Mouse (Mus musculus) cerebellum, postnatal 36 days (tissue): ENCODE measurements around the gene Kctd13.

Experiments
- DNase-seq, 2 experiments: peaks; one replicate each; pipeline ENCODE4 v3.0.0; 2021 to 2022; ENCODE audit warnings: mixed read lengths in 2 of 2

The Kctd13 gene

DNA sequence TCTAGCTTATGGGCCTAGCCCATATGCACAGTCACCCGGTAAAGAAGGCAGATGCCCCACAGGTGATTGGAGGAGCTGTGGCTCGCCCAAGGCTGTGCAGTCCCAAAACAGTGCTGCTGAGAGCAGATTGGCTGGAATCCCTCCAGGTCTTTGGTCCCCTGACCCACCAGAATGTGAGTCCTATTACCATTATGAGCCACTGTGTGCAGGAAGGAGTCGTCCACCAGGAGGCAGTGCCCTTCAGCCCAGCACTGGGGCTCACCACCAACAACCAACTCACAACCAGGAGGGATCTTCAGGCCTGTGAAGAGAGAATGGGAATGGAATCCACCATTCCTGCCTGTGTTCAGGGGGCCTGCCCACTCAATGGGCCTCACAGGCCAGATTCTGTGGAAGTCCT lies 17.9 kb downstream of the Kctd13 start:
- DNase-seq: peak in 1 of 2 experiments; percentile 62

DNA sequence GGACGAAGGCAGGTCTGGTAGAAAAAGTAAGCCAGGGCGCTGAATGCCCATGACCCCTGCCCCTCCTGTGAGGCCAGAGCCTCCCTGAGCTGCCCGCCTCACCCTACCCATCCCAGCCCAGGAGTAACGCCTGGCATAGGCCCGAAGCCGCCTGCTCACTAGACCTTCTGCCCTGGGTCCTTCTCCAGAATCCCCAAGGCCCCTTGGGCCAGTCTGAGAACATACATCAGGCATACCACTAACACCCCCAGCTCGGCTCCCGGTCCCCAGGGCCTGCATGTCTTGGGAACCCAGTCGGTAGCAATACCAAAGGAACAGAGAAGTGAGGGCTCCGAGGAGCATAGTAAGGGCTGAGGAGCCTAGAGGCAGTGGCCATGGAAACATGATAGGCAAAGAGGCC lies 19.9 kb downstream of the Kctd13 start:
- DNase-seq: no peak

DNA sequence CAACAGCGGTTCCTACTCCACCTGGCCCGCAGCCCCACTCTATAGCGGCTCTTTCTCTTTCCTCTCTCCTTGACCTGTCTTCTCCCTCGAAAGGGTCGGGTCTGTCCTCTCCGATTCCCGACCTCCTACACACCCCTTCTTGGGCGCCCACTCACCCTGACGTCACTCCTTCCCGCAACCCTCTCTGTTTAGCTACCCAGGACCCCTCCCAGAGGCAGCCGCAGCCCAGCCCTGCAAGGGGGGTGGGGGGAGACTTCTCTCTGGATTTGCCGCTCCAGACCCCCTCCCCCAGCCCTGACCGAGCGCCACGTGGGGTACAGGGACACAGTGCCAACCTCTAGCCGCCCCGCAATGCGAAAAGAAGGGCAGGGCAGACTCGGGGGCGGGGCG lies 20.7 kb downstream of the Kctd13 start, which contains the start of gene Asphd1:
Gene Asphd1 (minus strand): TSS at position 180 of the 390 bp plus-strand sequence.
- DNase-seq: no peak

DNA sequence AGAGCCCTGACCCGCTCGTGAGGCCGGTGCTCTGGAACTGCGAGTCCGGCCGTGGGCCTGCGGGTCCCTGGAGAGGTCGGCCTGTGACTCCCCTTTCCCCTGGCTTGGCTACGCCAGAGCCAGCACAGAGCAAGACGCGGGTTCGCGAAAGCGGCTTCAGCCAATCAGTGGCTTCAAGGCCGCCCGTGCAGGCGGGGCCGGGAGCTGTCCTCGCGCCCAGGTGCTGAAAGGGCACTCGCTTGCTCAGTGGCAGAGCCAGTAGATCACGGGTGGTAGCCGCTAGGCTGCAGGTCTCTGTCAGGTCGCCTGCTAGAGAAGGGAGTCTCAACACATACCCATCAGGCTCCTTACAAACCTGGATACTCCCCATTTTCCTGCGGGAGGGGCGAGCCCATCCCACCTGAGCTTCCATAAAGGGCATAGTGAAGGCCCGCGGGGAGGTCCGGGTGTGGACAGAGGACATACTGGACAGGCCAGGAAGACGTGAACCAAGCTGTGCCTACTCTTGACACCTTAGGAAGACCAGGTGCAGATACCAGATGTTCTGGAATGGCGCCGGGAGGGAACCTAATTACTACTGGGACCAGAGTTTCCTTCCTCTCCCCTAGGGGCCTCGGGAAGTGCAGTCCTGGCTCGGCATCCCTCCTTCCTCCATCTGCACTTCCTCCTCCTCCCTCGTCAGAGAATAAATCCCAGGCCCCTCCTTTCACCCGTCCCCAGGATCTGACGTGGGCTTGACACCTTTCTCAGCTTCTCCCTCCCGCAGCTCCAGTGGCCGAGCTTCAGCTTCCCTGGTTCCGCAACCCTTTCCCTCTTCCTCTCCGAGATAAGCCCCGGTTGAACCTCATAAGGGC lies 21.3 kb downstream of the Kctd13 start, which contains the start of gene Sez6l2:
Gene Sez6l2 (plus strand): TSS at position 771 of the 854 bp plus-strand sequence.
- peak; percentile 90 to 91 for DNase-seq

DNA sequence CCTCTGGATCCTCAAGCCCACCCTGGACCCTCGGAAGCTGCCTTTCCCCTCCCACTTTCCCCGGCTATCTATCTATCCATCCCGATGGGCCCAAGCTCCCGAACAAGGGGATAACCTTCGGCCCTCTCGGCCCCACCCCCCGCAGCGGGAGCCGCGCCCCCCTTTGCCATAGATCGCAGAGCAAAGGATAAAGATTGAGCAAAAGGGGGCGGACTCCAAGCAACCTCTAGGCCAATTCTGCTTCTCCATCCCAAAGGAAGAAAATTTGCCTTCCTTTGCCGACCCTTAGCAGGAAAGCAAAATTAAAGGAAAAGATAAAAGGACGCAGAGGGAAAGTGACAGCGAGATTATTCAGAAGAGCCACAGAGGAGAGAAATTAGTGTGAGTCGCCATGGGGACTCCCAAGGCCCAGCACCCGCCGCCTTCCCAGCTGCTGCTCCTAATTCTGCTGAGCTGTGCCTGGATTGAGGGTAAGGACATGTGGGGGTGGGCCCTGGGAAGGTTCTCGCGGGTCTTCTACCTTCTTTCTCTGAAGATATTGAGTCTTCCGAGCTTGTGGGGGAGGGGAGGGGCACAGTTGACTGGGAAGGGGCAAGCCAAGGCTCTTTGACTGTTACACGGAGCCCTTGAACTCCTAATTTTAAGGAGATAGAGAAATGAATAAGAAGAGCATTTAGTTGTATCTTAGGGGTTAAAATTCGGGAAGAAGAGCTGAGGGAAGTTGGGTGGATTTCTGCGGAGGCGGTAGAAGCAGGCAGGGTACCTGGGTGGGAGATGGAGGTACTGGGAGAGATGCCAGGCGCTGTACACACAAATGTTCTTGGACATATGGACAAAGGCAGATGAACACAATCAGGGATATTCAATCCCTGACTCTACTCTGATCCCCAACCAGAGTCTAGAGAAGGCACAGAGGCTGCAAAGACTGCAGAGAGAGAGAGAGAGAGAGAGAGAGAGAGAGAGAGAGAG lies 22.3 kb downstream of the Kctd13 start:
- DNase-seq: peak; percentile 45 to 55

DNA sequence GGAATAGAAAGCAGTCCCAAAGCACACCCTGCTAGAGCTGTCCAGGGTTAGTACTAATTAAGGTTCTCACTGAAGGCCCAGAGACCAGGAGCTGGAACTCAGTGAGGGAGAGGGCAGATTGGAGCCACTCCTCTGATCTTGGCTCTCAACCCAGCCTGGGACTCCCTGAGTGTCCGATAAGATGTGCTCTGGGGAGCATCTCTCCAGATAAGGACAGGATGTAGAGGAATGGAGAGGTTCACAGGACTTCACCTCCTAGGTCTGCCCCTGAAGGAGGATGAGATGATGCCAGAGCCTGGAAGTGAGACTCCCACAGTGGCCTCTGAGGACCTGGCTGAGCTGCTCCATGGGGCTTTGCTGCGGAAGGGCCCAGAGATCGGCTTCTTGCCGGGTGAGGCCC lies 23.1 kb downstream of the Kctd13 start:
- peak in 1 of 2 experiments; percentile 38 for DNase-seq

DNA sequence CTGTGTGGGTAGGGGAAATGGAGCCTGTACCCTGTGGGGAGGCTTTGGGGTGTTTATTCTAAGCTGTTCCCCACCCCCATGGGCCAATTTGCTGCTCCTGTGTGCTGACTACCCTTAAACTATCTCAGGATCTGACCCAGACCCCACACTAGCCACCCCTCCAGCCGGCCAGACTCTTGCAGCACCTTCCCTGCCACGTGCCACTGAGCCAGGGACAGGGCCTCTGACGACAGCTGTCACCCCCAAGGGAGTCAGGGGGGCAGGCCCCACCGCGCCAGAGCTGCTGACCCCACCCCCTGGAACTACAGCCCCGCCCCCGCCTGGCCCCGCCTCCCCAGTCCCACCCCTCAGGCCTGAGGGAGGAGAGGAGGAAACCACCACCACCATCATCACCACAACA lies 24.0 kb downstream of the Kctd13 start:
- DNase-seq: no peak

DNA sequence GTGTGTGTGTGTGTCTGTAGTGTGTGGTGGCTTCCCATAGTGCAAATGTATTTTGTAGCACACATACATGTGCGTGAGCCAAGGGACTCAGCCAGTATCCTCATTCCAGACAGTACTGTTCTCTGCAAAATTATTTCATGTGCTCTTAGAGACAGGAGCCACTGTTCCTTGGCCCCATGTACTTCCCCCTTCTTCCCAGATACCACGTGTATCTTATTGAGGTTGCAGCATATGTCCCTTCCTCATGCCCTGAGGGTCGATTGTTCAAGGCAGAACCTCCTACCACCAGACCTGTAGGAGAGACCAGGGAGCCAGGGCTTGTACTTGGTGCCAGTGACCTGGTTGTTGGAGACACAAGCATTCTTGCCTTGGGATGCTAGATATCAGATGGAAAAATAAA lies 26.4 kb downstream of the Kctd13 start:
- no peak for DNase-seq

DNA sequence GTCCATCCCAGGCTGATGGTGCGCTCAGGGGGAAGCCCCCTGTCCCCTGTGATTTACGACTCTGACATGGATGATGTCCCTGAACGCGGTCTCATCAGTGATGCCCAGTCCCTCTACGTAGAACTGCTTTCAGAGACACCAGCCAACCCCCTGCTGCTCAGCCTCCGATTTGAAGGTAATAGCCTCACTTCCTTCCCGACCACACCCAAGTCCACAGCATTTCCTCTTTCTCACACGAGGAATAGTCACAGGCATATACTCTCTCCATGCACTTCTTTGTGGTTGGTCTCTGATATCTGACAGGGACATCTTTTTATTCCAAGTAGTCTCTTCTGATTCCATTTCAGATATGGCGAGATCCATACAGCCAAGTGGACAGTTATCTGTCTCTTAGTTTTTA lies 31.1 kb downstream of the Kctd13 start:
- no peak for DNase-seq

DNA sequence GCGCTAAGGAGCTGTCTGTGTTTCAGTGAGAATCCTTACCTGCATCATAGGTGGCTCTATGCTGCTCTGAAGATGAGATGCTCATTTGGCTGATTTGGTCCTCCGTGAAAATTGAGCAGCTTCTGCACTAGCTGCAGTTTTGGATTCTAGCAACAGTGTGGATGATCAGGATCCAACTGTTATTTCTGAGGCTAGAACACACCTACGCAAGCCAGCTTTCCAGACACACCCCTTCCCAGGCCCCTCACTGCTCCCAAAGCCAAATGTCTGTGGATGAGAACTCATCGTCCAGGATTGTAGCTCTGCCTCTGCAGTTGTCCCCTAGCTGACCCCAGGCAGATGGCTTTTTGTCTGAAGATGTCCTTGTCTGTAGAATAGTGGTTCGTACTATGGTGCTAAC lies 32.4 kb downstream of the Kctd13 start:
- DNase-seq: no peak

DNA sequence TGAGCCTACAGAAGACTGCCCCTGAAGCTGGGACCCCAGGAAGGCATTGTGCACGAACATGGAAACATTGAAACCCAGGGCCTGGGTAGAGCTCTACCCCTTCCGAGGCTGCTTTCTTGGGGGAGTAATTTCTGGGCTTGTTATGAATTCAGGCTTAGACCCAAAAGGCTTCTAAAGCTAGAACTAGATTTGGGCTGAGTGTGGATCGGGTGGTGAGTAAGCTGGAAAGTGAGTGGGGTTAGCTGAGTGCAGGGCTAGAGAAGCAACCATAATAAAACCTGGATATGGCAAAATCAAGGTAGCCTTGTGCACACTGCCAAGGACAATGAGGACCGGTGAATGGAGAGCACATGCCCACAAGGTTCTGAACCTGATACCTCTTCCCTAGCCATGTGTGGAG lies 33.3 kb downstream of the Kctd13 start:
- DNase-seq: no peak

DNA sequence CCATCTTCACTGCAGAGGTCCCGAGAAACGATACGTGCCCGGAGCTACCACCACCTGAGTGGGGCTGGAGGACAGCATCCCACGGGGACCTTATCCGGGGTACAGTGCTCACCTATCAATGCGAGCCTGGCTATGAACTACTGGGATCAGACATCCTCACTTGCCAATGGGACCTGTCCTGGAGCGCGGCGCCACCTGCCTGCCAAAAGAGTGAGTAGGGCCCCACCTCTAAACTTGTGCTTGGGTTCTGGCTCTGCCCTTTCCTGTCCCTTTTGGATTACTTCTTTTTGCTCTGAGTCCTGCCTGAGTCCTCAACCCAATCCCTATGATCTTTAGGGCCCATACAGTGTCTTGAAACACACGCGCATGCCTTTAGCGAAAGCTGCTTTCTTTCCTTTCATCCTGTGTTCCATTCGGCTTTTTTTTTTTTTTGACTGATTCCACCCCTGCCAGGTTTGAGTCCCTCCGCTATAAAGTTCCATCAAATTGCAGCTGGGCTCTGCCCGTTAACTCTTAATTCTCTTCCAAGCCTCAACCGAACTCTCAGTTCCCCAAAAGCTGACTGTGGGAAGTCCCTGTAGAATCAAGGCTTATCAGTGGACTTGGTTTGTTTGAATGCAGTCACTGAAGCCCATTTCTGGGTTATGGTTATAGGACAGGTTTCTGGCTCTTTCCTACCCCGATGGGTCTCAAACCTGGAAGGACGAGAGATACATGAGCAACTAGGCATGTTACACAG lies 35.0 kb downstream of the Kctd13 start:
- DNase-seq: peak in 1 of 2 experiments; percentile 50

DNA sequence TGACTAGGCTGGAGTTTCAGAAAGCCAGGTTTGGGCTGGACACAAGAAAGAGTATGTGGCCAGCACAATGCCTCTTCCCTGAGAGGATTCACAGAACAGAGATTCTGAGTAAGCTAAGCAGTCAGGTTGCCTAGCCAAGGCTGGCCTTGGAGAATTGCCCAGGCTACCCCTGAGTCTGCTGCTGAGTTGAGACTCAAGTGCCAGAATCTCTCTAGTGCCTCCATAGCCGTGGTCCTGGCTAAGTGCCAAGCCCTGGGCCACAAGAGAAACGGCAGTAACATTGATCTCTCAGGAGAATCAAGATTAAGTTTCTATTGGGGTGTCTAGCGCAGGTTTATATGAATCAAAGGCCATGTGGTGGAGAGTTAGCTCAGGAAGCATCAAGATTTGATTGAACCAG lies 36.9 kb downstream of the Kctd13 start:
- DNase-seq: peak; percentile 77 to 79

DNA sequence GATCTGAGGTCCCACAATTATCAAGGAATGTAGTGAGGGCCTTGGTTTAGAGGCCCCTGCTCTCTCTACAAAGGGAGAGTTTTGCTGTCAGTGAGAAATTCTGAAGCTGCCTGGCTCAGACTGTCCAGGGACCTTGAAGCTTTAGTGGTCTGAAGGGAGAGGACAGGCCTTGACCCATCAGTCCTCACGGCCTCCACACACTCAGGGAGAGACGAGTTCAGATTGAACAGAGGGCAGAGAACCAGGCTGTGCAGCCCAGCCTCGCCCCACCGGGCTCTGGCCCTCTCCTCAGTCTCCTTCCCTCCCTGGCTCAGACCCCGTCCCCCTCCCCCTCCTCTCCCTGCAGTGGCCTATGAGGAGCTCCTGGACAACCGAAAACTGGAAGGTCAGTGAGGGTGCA lies 38.7 kb downstream of the Kctd13 start:
- no peak for DNase-seq

DNA sequence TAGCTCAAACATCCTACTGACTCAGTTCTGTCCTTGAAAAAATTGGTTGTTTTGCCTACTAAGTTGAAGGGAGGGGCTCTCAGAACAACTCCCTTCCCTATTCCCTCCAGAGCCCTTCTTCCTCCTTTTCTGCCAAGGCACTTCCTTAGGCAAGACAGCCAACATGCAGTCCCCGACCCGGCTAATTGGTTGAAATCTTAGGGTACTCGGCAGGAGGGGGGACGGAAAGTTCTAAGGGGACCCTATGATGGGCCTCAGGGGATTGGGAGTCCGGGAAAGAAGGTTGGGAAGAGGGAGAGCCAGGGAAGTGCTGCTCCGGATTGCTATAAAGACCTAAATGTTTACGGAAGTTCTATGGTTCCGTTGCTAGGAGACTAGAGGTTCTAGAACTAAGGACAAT lies 46.8 kb downstream of the Kctd13 start:
- no peak for DNase-seq

DNA sequence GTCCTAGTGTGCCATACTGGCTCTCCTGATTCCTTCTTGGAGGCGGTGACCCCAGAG lies 47.0 kb downstream of the Kctd13 start, which contains the start of gene Cdipt:
Gene Cdipt (plus strand): TSS at position 22 of the 57 bp plus-strand sequence.
- no peak for DNase-seq

DNA sequence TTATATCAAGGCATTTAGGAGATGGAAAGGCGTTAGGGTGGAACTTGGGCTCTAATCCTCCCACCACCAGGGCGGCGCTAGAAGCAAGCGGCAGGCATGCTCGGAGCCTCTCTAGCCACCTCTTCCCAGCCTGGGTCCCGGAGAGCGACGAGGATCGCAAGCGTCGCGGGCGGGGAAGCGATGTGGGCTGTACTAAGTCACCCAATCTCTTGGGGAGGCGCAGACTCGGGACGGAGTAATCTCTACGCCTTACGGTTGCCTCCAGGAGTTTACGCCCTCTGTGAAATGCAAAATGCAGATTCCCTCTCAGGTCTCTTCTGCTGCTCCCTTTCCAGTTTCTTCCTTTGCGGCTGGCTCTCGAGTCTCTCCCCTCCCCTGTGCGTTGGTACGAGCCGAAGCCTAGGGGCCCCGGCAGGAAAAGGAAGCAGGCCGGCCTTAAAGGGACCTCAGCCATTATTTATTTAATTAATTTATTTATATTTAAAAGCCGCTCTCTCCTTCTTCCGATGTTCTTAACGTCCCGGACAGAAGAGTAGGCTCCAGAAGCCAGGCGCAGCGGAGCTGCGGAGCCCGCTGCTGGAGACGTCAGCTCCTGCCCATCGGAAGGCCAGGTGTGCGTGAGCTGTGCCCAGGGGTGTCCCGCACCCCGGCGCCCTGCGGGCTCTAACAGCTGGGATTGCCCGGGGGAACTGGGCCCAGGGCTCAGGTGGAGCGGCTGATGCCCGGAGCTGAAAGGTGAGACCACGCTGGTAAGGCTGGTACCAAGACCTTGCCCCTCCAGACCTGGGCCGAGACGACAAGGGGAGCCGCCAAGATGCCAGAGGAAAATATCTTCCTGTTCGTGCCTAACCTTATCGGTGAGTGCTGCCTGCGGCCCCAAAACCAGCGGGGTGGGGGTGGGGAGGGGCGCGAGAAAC lies 47.5 kb downstream of the Kctd13 start, which contains the start of gene Cdiptos:
Gene Cdiptos (minus strand): TSS at position 149 of the 917 bp plus-strand sequence.
- DNase-seq: peak; percentile 97 to 98

DNA sequence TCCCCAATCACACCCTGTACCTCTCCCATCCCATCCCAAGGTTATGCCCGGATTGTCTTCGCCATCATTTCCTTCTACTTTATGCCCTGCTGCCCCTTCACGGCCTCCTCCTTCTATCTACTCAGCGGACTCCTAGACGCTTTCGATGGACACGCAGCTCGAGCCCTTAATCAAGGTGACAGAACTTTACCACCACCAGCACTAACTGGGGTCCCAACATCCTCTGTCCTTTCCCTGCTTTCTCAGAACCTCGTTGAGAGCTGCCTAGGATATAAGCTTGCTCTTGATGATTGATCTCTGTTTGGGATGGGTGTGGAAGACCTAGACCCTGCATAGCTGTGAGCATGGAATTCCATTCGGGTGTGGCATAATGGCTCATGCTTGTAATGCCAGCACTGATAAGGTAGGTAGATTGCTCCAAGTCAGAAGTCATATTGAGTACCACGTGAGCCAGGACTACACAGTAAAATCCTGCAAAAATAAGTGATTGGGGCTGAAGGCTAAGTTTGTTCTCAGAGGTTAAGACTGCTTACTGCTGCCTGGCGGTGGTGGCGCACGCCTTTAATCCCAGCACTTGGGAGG lies 48.3 kb downstream of the Kctd13 start:
- DNase-seq: peak in 1 of 2 experiments; percentile 37

DNA sequence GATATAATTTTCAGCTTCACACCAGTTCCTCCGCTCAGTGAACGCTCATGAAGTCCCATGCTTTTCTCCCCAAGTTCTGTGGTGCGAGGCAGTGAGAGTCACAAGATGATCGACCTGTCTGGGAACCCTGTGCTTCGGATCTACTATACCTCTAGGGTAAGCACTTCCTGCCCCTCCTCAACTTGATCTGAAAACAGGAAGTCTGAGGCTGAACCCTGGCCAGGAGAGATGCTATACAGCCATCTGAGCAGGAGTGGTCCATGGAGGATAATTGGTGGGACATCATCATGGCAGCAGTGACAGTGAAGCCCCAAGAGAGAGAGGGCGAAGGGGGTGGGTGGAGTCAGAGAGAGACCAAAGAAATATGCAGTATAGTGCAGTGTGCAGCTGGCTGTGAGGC lies 50.2 kb downstream of the Kctd13 start:
- no peak for DNase-seq

DNA sequence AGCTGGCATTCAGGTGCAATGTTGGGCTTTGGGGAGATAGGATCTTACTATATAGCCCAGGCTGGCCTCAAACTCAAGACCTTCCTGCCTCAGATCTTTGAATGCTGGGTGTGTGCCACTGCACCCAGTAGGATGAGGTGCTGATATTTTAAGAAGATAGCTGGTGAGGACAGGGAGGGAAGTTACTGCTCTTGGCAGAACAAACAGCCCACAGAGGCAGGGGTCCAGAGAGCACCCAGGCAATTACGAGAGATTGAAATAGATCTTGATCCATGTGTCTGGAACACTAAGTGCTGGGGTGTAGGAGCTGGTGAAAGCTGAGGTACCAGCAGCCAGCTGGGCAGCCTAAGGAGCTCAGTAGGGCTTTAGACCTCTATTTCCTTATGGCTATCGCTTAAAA lies 52.9 kb downstream of the Kctd13 start:
- no peak for DNase-seq

DNA sequence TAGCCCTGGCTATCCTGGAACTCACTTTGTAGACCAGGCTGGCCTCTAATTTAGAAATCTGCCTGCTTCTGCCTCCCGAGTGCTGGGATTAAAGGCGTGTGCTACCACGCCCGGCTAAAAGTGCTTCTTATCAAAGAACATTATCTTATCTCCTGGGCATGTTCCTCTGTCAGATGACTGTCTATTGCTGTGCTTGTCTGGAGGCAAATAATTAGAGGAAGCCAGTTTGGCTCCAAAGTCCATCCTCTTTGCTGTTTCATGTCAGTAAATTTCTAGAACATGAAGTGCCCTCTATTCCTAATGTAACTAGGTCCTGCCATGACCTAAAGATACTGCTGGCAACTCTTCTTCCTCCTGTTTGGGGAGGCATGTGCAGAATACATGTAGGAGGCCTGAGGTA lies 53.4 kb downstream of the Kctd13 start:
- no peak for DNase-seq

DNA sequence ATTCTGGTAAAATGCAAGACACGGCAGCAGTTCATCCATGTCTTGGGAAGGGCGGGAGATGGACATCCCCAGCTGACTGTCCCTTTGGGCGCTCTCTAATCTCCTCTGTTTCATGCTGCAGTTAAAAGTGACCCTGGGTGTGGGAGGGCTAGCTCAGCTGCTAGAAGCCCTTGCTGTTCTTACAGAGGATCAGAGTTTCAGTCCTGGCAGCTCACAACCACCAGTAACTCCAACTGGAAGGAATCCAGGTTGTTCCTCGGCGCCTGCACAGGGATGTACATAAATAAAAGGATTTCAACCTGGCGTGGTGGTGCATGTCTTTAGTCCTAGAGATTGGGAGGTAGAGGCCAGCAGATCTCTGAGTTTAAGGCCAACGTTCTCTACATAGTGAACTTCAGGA lies 54.4 kb downstream of the Kctd13 start:
- no peak for DNase-seq
